Mouse (Mus musculus) brown adipose tissue, adult 24 weeks (tissue): ENCODE measurements around the gene Rb1. TPM values are rescaled to one million over a fixed set of nuclear protein-coding genes. Genes with fewer than 3 reads are reported as not detected.

Source experiments
- H3K27ac ChIP-seq: fragments of 200-500 bp; replicated peaks from 2 replicates; pipeline ENCODE4 v1.5.1; 2012; ENCODE audit warnings: low read depth, mild to moderate bottlenecking, low read length
- H3K4me1 ChIP-seq: fragments of 200-500 bp; 2 replicates; pipeline ENCODE4 v1.6.1; 2012; ENCODE audit warnings: low read length, mixed read lengths; ENCODE audit not compliant: control insufficient read depth, insufficient read depth, insufficient read length
- H3K4me3 ChIP-seq: fragments of 200-500 bp; 2 replicates; pipeline ENCODE4 v1.5.1; 2012; ENCODE audit warnings: low read depth, mild to moderate bottlenecking, low read length, moderate library complexity; ENCODE audit not compliant: insufficient read depth
- polyA plus RNA-seq: library from polyadenylated mRNA; stranded (reverse); fragments of >200 nt; gene quantifications from 2 replicates; pipeline ENCODE4 v1.2.4, GENCODE M21; 2012; ENCODE audit not compliant: missing spikeins, insufficient read depth, insufficient read length

Gene Rb1
- polyA plus RNA-seq, 1 experiment, result 41.5 TPM

- H3K27ac ChIP-seq, result 0 out of 2 replicates have a peak overlapping the region, but pooled peaks have one; percentile 42
- H3K4me3 ChIP-seq, result no peak overlapping the region
- H3K4me1 ChIP-seq, result peaks cover 24% of the 10 kb centered on the region
These were observed 68.3 kb downstream of the Rb1 start for GRCm38 (mm10) chr14:73257348-73257747.

- Histone ChIP-seq H3K4me1 (peaks cover 30% of the 10 kb centered on the region), H3K27ac (peak overlapping the region; percentile 79), H3K4me3 (no peak overlapping the region)
These were observed 70.1 kb downstream of the Rb1 start for GRCm38 (mm10) chr14:73255426-73255970.

GRCm38 (mm10) chr14:73254412-73254811 lies 71.2 kb downstream of the Rb1 start:
- Histone ChIP-seq H3K4me1 (peaks cover 30% of the 10 kb centered on the region), H3K27ac (peak overlapping the region; percentile 86), H3K4me3 (no peak overlapping the region)

- Histone ChIP-seq H3K4me1 (peaks cover 27% of the 10 kb centered on the region), H3K27ac (peak overlapping the region; percentile 65), H3K4me3 (no peak overlapping the region)
These were observed 72.0 kb downstream of the Rb1 start for GRCm38 (mm10) chr14:73253453-73254251.

- Histone ChIP-seq H3K4me1 (peaks cover 17% of the 10 kb centered on the region), H3K4me3 (no peak overlapping the region), H3K27ac (peak overlapping the region; percentile 74)
These were observed 73.3 kb downstream of the Rb1 start for GRCm38 (mm10) chr14:73252276-73252675.

- 0 out of 2 replicates have a peak overlapping the region, but pooled peaks have one; percentile 16 for H3K27ac ChIP-seq
- H3K4me1 ChIP-seq, result peaks cover 18% of the 10 kb centered on the region
- no peak overlapping the region for H3K4me3 ChIP-seq
These were observed 75.6 kb downstream of the Rb1 start for GRCm38 (mm10) chr14:73250056-73250455.

- Histone ChIP-seq H3K4me1 (peaks cover 7% of the 10 kb centered on the region; the same call in 1 of the 2 replicates), H3K27ac (peak overlapping the region; percentile 49; the same call in 1 of the 2 replicates), H3K4me3 (no peak overlapping the region)
These were observed 81.5 kb downstream of the Rb1 start for GRCm38 (mm10) chr14:73244061-73244597.

- Histone ChIP-seq H3K27ac (no peak overlapping the region), H3K4me1 (peaks cover 4% of the 10 kb centered on the region; the same call in 1 of the 2 replicates), H3K4me3 (no peak overlapping the region)
These were observed 85.8 kb downstream of the Rb1 start for GRCm38 (mm10) chr14:73239857-73240256.

- Histone ChIP-seq H3K4me1 (peaks cover 4% of the 10 kb centered on the region; the same call in 1 of the 2 replicates), H3K4me3 (peak overlapping the region; percentile 91), H3K27ac (peak overlapping the region; percentile 99)
These were observed 86.3 kb downstream of the Rb1 start for GRCm38 (mm10) chr14:73239291-73239690.

- peaks cover 2% of the 10 kb centered on the region; the same call in 1 of the 2 replicates for H3K4me1 ChIP-seq
- H3K4me3 ChIP-seq, result peak overlapping the region; percentile 91
- H3K27ac ChIP-seq, result peak overlapping the region; percentile 99
These were observed 86.9 kb downstream of the Rb1 start for GRCm38 (mm10) chr14:73238498-73239250.

- H3K4me3 ChIP-seq, result peak within 1 kb of the TSS; percentile 91
- H3K4me1 ChIP-seq, result peaks cover under 1% of the 10 kb centered on the region; the same call in 1 of the 2 replicates
- H3K27ac ChIP-seq, result peak within 1 kb of the TSS; percentile 99
These were observed 87.7 kb downstream of the Rb1 start, which contains the start of gene Lpar6 for GRCm38 (mm10) chr14:73237848-73238321. Gene Lpar6, plus strand, starts transcription at chr14:73237895.

GRCm38 (mm10) chr14:73234468-73235031 lies 91.1 kb downstream of the Rb1 start:
- Histone ChIP-seq H3K27ac (peak overlapping the region; percentile 93), H3K4me3 (no peak overlapping the region), H3K4me1 (peaks cover 7% of the 10 kb centered on the region; the same call in 1 of the 2 replicates)

- peak overlapping the region; percentile 88 for H3K27ac ChIP-seq
- H3K4me1 ChIP-seq, result peaks cover 12% of the 10 kb centered on the region
- H3K4me3 ChIP-seq, result no peak overlapping the region
These were observed 94.2 kb downstream of the Rb1 start for GRCm38 (mm10) chr14:73231286-73231982.

- peak overlapping the region; percentile 69 for H3K27ac ChIP-seq
- no peak overlapping the region for H3K4me3 ChIP-seq
- peaks cover 18% of the 10 kb centered on the region for H3K4me1 ChIP-seq
These were observed 98.8 kb downstream of the Rb1 start for GRCm38 (mm10) chr14:73226849-73227248.
